Mouse (Mus musculus): ENCODE results near the gene Nos1ap.

The Nos1ap gene

DNA sequence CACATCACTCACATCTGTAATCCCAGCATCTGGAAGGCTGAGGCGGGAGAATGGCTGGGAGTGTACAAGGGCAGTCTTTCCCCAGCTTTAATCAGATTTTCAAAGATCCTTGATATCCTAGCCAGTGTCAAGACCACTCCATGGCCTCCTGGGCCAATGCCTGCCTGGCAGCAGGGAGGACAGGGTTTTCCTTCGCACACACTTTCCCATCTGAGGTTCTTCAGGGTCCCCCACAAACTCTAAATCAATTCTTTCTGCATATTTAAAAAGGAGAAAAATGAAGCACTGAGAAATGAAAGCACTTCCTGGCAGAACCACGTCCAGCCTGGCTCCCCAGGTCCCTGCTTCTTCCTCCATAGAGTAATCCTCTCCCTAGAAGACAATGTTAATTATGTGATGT is 225.9 kb downstream of the Nos1ap start:
- DNase-seq (ENCODE audit: low spot score in 2 of 2), result no peak

DNA sequence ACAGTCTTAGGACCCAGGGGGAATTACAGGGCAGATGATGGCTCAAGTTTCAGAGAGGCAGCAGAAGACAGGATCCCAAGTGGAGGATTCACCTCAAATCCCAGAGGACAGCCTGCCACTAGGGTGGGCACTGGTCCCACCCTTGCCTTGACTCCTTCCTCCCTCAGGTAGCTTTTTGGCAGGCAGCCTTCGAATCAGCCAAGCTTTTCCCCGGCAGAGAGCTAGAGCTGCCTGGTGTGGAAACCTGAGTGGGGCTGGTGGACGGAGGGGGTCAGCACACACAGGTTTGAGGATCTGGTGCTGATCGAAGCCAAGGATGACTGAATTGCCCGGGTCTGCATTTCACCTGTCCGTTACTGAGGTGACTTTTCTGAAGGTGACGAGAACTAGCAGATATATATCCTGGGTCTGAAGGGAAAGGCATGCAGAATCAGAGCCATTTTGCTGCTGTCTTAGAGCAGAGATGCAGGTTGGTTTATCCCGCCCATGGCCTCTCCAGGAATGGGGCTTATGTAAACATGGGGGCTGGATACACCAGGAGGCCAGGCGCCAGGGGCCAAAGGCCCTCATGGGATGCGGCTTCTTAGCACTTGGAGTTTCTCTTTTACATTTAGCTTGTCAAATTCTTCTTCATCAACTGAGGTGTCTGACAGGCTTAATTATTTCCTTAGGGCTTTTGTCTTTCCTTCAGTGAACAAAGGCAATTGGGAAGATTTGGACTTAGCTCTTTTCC is 229.3 kb downstream of the Nos1ap start:
- DNase-seq (ENCODE audit: low spot score in 2 of 2), result no peak

DNA sequence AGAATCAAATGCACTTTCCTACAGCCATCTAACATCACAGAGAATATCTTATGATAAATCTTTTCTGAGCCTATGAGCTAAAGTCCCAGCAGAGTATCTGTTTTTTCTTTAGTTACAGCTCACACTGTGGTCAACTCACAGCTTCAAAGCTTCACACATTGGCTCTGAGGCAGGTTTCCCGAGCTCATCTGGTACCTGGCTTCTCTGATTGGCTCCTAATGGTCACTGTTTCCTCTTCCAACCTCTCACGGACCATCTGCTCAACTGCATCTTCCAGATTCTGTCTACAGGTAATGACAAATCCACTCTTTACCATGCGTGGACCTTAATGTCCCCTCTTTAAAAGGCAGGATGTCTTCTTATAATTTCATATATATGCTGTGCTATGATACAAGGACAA is 236.3 kb downstream of the Nos1ap start:
- no peak for DNase-seq (ENCODE audit: low spot score in 2 of 2)

DNA sequence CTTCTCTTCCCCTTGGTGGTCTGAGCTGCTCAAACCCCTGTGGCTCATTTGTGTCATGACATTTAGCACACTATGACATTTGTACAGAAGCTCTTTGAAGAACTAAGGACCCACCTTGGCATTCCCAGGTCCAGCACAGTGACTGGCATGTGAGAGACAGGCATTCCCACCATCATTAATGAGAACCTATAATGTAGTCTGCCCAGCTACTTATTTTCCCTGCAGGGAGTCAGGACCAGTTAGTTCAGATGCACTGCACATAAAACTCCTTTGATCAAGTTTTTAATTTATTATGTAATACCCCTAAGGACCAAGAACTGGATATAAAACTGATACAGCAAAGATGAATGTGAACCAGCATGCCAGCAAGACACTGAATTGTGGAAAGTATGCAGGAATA is 238.6 kb downstream of the Nos1ap start:
- no peak for DNase-seq (ENCODE audit: low spot score in 2 of 2)

DNA sequence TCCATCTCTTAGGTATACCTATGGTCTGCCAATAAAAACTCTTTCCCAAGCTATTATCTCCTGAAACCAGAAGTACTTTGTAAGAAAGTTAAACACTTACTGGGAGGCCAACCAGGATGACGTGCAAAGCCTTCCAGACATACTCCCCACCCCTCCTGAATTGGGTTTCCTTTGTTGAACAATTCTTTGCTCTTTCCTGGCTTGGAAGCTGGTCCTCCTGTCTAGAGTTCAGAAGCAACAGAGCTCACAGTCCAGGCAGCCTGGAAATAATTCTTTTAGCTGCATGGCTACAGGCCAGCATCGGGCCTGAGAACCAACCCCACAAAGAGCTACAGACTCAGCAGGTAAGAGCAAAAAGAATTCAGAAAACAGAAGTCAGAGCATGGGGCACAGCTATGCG is 243.4 kb downstream of the Nos1ap start:
- no peak for DNase-seq (ENCODE audit: low spot score in 2 of 2)

DNA sequence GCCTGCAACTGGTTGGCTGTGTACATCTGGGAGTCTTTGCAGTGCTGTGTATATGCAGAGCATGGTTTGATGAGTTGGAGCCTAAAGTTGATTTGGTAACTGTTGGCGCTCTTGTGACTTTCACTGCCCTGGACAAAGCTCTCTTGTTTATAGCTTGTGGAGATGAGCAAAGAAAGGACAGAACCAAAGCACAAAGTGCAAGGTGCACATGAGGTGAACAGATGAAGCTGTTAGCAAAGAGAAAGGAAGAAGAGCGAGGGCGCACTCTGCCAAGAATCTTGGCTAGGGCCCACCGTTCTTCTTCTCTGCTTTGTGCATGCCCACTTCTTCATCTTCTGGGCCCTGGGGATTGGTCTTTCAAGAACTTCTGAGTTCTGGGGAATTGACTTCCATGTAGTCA is 245.8 kb downstream of the Nos1ap start:
- DNase-seq (ENCODE audit: low spot score in 2 of 2), result no peak

DNA sequence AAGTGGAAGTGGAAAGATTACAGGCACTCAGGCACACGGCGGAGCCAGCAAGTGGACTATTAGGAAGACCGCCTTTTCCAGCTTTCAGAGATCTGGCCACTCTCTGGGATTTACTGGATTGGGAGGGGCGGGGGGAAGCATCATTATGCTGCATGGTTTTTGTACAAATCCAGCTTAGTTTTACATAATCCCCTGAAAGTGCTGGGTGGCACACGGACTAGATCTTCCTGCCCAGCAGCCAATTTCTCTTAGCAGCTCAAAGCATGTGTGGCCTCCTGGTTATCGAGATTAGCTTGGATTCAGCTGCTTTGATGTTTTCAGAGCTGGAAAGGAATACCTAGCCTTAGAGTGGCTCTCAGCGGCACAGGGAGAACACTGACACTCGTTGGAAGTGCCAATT is 246.6 kb downstream of the Nos1ap start:
- DNase-seq (ENCODE audit: low spot score in 2 of 2), result no peak

DNA sequence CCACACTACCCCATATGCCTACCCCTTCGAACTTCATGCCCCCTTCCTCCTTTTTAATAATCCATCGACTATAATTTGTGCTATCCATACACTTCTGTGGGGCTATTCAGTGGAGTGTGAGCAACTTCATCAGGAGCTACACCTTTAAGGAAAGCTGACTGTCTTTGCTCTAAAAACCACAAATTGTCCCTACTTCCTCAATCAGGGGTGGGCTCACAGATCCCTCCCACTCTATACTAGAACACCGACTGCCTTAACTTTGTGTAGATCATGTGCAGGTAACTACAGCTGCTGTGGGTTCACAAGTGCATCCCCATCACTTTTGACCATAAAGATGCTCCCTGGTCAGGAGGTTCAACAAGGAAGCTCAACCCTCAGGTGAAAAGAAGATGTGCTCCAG is 249.7 kb downstream of the Nos1ap start:
- DNase-seq (ENCODE audit: low spot score in 2 of 2), result no peak

DNA sequence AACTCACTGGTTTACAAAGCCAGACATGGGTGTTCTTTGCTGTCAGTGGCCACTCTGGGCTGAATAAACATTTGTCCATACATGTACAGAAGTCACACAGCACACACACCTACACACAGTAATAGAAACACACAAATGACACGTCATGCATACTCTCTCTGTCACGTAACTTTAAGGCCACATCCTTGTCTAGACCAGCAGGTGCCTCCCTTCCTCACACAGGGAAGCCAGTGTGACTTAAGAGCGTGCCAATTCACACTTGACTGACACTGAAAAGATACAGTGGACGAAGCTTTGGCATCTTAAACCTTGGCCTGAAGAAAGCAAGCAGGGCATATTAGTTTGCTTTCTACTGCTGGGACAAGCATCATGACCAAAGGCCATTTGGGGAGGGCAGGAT is 256.9 kb downstream of the Nos1ap start:
- no peak for DNase-seq (ENCODE audit: low spot score in 2 of 2)

DNA sequence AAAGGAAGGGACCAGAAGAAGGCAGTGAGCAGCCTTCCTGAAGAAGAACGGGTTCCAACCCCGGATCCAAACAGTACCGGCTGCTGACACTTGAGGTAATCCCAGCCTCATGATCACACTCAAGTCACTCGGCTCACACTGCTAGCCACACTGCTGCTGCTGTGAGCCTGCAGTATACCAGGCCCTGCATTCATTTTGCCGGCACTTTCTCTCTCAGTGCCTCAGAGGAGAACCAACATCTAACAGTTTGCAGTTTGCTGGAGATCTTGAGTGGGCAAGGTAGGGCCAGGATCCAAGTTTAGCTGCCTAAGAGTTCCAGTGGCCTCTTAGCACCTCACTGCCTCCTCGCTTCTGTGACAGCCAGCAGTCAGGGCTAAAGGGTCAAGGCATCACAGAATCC is 257.7 kb downstream of the Nos1ap start:
- no peak for DNase-seq (ENCODE audit: low spot score in 2 of 2)

DNA sequence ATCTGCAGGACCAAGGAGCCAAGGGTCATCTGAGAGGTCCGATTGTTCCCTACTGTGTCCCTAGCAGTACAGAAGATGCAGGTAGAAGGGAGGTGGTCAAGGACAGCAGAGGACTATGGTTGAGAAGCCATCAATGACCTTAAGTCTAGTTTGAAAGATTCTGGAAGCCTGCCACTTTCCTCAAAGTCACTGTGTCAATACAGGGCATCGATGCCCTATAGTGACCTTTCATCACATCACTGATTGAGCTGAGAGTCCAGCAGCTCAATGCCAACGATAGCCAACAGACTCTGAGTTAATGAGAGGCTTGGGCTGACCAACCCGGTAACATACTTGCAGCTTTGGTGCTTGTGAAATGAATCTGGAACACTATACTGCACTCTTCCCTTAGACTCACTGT is 264.4 kb downstream of the Nos1ap start:
- no peak for DNase-seq (ENCODE audit: low spot score in 2 of 2)

DNA sequence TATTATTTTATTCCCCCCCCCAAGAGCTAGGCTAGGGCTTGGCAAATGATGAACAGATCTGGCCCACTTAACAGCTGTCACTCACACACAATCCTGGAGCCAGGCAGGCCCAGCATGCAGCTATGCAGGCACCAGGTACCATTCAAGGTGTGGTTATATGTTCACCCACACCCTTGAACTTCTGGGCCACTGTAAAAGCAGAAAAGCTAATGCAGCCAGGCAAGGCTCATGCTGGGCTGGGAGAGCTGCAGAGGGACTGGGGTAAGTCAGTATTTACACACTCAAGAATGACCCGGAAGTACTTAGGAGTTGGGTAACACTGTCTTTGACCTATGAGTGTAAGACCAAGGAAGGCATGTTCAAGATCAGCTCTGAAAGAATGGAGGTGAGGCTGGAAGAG is 265.3 kb downstream of the Nos1ap start:
- DNase-seq (ENCODE audit: low spot score in 2 of 2), result no peak

DNA sequence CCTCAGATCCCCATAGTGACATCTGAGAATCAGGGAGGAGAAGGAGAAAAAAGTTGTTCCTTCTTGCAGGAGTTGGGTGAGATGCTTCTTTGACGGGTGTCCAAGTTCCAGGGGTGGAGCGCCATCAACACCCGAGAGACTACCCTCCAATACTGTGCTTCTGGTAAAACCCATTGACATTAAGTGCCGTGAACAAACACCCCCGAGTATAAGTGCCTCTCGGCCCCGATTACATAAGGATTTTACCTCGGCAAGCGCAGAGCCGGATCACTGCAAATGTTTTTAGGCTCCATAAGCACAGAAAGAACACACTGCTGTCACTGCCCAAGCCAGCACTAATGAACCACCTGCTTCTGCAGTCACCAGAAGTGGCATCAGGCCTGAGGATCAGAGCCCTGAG is 266.7 kb downstream of the Nos1ap start:
- DNase-seq (ENCODE audit: low spot score in 2 of 2), result no peak

DNA sequence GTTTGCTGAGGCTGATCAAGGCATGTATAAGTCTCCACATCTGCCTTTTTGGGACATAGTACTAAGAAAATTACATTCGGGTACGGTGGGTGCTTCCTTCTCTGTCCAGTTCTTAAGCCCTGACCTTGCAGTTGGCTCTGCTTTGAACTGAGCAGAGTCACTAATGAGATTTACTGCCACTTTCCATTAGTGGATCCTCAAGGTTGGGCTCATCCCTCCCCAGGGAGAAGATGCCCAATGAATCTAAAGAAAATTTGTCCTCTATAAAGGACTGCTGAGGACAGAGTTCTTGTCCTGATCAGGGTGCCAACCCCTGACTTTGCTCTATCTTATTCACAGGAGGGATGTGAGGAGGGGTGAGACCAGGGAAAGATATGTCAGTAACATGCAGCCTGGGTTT is 267.6 kb downstream of the Nos1ap start:
- no peak for DNase-seq (ENCODE audit: low spot score in 2 of 2)

DNA sequence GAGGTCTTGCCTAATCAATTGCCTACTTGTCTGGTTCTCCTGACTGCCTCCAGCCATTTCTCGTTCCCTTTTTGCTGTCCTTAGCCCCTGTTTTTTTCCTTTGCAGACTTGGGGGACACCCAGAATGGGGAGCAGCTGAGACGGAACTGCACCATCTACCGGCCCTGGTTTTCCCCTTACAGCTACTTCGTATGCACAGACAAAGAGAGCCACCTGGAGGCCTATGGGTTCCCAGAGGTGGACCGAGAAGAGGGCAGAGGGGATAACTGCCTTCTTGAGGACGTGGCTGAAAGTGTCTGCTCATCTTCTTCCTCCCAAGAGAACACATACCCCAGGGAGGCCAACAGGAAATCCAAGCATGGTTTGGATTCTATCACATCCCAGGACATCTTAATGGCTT is 278.2 kb downstream of the Nos1ap start:
- no peak for DNase-seq (ENCODE audit: low spot score in 2 of 2)

DNA sequence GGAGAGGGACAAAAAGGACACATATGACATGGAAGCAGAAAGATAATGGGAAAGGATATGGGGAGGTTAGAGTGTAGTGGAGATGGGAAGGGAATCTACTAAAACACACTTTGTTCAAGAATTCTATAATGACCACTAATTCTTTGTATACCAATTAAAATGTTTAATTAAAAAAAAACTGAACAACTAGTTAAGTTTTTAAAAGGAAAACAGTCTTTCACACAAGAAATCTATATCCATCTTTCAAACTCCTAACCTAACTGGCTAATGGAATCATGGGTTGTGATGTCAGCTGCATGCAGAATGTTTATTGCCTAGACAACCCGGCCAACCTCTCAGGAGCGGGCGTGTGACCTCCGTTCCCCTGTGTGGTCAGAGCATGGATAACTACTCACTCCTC is 281.2 kb downstream of the Nos1ap start, which contains the start of gene Spata46:
Gene Spata46 (plus strand): TSS at position 301 of the 400 bp plus-strand sequence.
- DNase-seq (ENCODE audit: low spot score in 2 of 2), result no peak

DNA sequence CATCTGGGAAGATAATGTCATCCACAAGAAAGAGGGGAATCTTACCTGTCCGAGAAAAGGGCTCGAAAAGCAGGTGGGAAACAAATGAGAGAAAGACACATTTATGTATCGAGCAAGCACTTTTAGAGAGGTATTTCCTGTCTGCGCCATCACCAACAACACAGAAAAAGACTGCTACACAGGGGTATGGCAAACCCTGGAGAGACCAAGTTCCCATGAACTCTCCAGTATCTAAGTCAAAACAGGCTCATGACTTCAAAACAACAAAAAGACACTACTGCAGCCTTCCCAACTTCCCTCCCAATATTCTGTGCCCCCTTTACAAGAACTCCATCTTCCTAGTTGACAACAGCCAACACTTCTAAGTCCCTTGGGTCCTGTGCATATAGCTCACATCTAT is 283.4 kb downstream of the Nos1ap start, which contains the start of gene Gm7694:
Gene Gm7694 (minus strand): TSS at position 101 of the 400 bp plus-strand sequence.
- no peak for DNase-seq (ENCODE audit: low spot score in 2 of 2)

DNA sequence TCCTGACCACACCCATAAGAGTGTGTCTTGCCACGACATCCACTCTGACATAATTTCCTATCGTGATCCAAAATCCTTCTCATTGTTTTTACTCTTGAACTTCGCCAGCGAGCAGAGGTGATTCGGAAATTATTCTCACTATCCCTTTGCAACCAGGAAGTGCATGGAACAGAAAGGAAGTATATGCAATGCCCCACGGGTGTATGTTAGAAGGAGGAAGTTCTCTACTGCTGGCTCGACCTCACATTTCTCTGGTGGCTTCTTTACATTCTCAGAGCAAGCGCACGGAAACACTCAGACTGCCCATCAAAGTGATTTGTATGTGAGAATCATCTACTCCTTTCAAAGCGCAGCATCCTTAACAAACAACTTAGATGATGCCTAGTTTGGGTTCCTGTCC is 284.7 kb downstream of the Nos1ap start:
- DNase-seq (ENCODE audit: low spot score in 2 of 2), result no peak

DNA sequence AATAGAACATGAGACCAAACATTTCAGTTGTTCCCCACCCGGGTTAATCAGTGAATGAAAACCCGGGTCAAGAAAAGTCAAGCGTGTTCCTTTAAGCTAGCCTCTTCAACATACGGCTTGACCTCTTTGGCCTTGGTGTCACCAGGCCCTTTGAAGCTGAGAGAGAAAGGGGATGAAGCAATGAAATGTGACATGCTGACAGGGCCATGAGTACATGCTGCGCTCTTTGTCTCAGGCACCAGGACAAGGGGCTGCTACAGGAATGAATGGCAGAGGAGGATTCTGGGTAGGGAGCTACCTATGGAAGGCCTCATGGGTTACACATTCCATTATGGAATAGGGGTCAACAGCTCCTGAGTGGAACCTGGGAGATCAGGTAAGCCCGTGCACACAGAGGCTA is 286.6 kb downstream of the Nos1ap start:
- DNase-seq (ENCODE audit: low spot score in 2 of 2), result no peak

DNA sequence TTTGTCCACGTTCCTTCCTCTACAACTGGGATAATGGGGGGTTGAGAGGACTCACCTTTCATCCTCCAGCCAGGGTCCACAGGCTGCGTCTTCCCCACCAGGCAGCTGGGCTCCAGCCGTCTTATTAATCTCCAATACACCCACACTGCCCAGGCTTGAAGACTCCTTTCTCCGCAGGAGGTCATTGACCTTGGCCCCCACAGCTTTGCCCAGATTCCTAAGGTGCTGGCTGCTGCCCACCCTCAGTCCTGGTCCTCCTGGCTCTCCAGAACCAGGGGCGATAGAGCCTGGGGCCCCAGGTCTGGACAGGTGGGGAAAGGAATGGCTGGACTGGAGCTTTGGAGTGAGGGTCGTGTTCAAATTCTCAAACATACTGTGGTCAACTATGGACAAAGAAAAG is 287.2 kb downstream of the Nos1ap start:
- DNase-seq (ENCODE audit: low spot score in 2 of 2), result no peak

DNA sequence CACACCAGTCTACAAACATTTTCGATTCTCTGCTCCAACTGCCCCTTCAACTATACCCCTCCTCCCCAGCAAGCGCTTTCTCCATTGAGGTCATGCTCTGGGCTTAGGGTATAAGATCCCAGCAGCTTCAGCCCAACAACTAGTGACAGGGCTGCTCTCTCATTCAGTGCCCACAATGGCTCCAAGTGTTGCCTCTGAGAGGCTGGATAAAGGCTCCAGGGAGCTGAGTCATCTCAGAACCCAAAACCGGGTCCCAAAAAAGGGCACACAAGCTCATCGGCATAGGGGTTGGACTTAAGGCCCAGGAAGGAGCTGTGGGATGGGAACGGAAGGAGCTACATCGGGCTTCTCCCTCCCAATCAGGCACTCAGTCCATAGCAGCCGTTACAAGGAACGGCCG is 288.0 kb downstream of the Nos1ap start:
- no peak for DNase-seq (ENCODE audit: low spot score in 2 of 2)

DNA sequence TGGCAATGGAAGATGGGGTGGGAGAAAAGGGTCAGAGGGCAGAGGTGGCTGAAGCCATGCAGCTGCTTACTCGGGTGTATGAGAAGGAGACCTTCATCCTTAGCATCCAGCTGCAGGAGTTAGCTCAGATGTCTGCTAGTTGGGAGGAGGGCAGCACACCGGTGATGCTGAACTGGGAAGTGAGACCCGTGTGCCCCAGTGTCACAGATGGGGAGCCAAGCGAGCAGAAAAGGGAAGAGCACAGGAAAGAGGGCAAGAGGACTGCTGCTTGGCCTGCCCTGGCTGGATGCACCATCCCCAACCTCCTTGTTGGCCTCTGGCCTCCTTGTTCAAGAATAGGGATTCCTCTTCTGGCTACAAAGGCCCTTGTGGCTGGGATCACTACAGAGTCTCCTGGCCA is 290.2 kb downstream of the Nos1ap start:
- DNase-seq (ENCODE audit: low spot score in 2 of 2), result no peak

DNA sequence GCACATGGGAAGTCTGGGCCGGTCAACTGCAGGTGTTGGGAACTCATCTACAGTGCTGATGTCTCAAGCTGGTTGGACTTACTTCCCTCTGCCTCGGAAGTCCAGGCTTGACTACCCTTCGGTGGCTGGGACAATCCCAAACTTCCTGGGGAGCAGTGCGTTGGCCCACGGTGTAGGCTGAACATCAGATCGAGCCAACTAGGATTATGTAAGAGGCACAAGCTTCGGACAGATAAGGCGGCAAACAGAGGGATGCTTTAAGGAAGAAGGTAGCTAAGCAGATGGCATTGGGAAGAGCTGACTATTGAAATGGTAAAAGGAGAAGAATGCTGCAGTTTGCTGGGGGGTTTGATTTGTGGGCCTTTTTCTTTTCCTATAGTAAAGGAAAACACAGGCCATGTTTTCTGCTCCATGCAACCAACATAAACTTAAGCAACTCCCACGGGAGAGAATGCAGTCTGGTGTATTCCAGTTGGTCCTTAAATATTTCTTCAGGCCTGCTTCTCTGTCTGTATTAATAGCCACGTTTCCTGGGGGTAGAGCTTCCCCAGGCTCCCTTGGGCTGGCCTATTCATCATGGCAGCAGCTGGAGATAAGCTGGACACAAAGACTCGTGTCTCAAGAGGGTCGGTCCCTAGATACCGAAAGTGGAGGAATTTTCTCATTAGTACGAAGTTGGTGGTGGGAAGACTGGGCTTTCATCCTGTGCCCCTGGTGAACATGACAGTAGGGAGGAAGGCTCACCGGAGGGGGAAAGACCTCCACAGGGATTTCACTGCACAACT is 294.7 kb downstream of the Nos1ap start:
- no peak for DNase-seq (ENCODE audit: low spot score in 2 of 2)

Measured in frontal cortex, postnatal 10 days (tissue).